Mouse (Mus musculus) myocyte (in vitro differentiated cells): Measurements from ENCODE around the gene Bnip3. TPM values are rescaled to one million over a fixed set of nuclear protein-coding genes. Genes with fewer than 3 reads are reported as not detected.

Experiments used
- H3K27me3 ChIP-seq: one replicate; pipeline ENCODE4 v1.6.1; 2011; ENCODE audit not compliant: control insufficient read depth, insufficient read depth, insufficient read length
- H3K36me3 ChIP-seq: one replicate; pipeline ENCODE4 v1.6.1; 2011; ENCODE audit not compliant: control insufficient read depth, insufficient read depth
- H3K4me2 ChIP-seq: one replicate; pipeline ENCODE4 v1.6.1; 2011; ENCODE audit warnings: low read depth, control low read depth
- H3K4me3 ChIP-seq: one replicate; pipeline ENCODE4 v1.5.1; 2011; ENCODE audit warnings: mild to moderate bottlenecking, control low read depth, moderate library complexity
- H3K79me2 ChIP-seq: one replicate; pipeline ENCODE4 v1.6.1; 2011; ENCODE audit not compliant: control insufficient read depth, insufficient read depth
- H3ac ChIP-seq: one replicate; pipeline ENCODE4 v1.6.1; 2011; ENCODE audit not compliant: control insufficient read depth, insufficient read length
- CEBPB ChIP-seq: IDR thresholded peaks from 2 replicates; pipeline ENCODE4 v1.6.1; 2011; ENCODE audit warnings: mild to moderate bottlenecking, moderate library complexity; ENCODE audit not compliant: poor library complexity, insufficient read depth, severe bottlenecking
- MAX ChIP-seq: IDR thresholded peaks from one replicate; pipeline ENCODE4 v1.6.1; 2011; ENCODE audit warnings: low read depth, mild to moderate bottlenecking, control low read depth
- MYOG ChIP-seq, 3 experiments: IDR thresholded peaks; one replicate each; pipeline ENCODE4 v1.6.1; 2011; ENCODE audit warnings: control low read depth in 2 of 3, low read depth in 2 of 3, mild to moderate bottlenecking in 2 of 3; ENCODE audit not compliant: insufficient read length in 2 of 3, control insufficient read depth in 1 of 3, insufficient read depth in 1 of 3
- POLR2A ChIP-seq: IDR thresholded peaks from one replicate; pipeline ENCODE4 v1.6.1; 2011; ENCODE audit warnings: low read depth, mild to moderate bottlenecking, control low read depth, moderate library complexity; ENCODE audit not compliant: insufficient read length
- POLR2AphosphoS2 ChIP-seq: IDR thresholded peaks from one replicate; pipeline ENCODE4 v1.6.1; 2011; ENCODE audit warnings: low read depth, control low read depth; ENCODE audit not compliant: insufficient read length
- REST ChIP-seq: IDR thresholded peaks from one replicate; pipeline ENCODE4 v1.6.1; 2011; ENCODE audit warnings: mild to moderate bottlenecking, control low read depth, moderate library complexity; ENCODE audit not compliant: insufficient read depth, insufficient read length
- TCF12 ChIP-seq: IDR thresholded peaks from one replicate; pipeline ENCODE4 v1.6.1; 2011; ENCODE audit warnings: mild to moderate bottlenecking, control low read depth; ENCODE audit not compliant: poor library complexity, insufficient read depth, severe bottlenecking
- TCF3 ChIP-seq: IDR thresholded peaks from one replicate; pipeline ENCODE4 v1.6.1; 2011; ENCODE audit warnings: low read depth, control low read depth; ENCODE audit not compliant: insufficient read length
- USF1 ChIP-seq: IDR thresholded peaks from one replicate; pipeline ENCODE4 v1.6.1; 2011; ENCODE audit warnings: low read depth, mild to moderate bottlenecking, control low read depth, moderate library complexity
- polyA plus RNA-seq: library from polyadenylated mRNA; unstranded; fragments of >200 nt; fragmentation: generic; extraction: Trizol; gene quantifications from one replicate; pipeline ENCODE4 v1.2.1, GENCODE M21; 2012; ENCODE audit warnings: missing spikeins

Gene Bnip3
- polyA plus RNA-seq, 1 experiment = 49.7 TPM

GRCm38 (mm10) chr7:138843421-138843820 lies 65.9 kb downstream of the Bnip3 start:
- H3K4me2 ChIP-seq = no peak overlapping the region
- H3K4me3 ChIP-seq = no peak overlapping the region
- H3K79me2 ChIP-seq = peaks cover 23% of the 10 kb centered on the region
- no peaks in the 10 kb centered on the region for H3K27me3 ChIP-seq
- no peaks in the 10 kb centered on the region for H3K36me3 ChIP-seq
- H3ac ChIP-seq = no peak overlapping the region
- TF ChIP-seq USF1 = no peak
- TF ChIP-seq CEBPB = no peak
- no peak for TF ChIP-seq REST
- no peak for TF ChIP-seq MYOG (IDR thresholded peaks at IDR 0.05; ENCODE audit: control insufficient read depth in 1 of 3, insufficient read depth in 1 of 3, insufficient read length in 2 of 3, low read depth in 2 of 3)
- no peak for TF ChIP-seq POLR2A
- TF ChIP-seq MAX = no peak
- TF ChIP-seq TCF3 = no peak
- no peak for TF ChIP-seq TCF12
- TF ChIP-seq POLR2AphosphoS2 = no peak

GRCm38 (mm10) chr7:138841436-138842151 lies 67.7 kb downstream of the Bnip3 start:
- no peaks in the 10 kb centered on the region for H3K27me3 ChIP-seq
- no peak for TF ChIP-seq MYOG (IDR thresholded peaks at IDR 0.05; ENCODE audit: control insufficient read depth in 1 of 3, insufficient read depth in 1 of 3, insufficient read length in 2 of 3, low read depth in 2 of 3)
- TF ChIP-seq TCF3 = no peak
- no peak for TF ChIP-seq REST
- no peak overlapping the region for H3ac ChIP-seq
- H3K4me3 ChIP-seq = no peak overlapping the region
- H3K4me2 ChIP-seq = no peak overlapping the region
- no peaks in the 10 kb centered on the region for H3K36me3 ChIP-seq
- H3K79me2 ChIP-seq = peaks cover 5% of the 10 kb centered on the region

Other genes with a start within 250 kb of the Bnip3 start
- gene Ppp2r2d, start 63.4 kb downstream of the Bnip3 start, polyA plus RNA-seq = 23.0 TPM
- gene Mapk1ip1, start 63.2 kb downstream of the Bnip3 start, polyA plus RNA-seq = 6.2 TPM
- gene Jakmip3, start 31.2 kb upstream of the Bnip3 start, polyA plus RNA-seq = 0.01 TPM
- not detected for gene Dpysl4, start 176.5 kb upstream of the Bnip3 start, polyA plus RNA-seq